Mouse (Mus musculus): ENCODE data around the gene Olfr1507. TPM values are rescaled to one million over a fixed set of nuclear protein-coding genes. Genes with fewer than 3 reads are reported as not detected.

Gene Olfr1507
- not detected for polyA plus RNA-seq (2014; fragmentation: Illumina TruSeq; extraction: RNeasy Lipid Tissue Mini Kit (QIAGEN cat#74804); ENCODE audit: low read depth, low replicate concordance)

GRCm38 (mm10) chr14:52495516-52495915, at the start of gene Olfr1507:
Gene Olfr1507, minus strand, starts transcription at chr14:52495749.

GRCm38 (mm10) chr14:52467395-52467794, 28.2 kb downstream of the Olfr1507 start, which contains the start of gene Olfr1508:
Gene Olfr1508, minus strand, starts transcription at chr14:52467495.

GRCm38 (mm10) chr14:52442690-52443089, 52.9 kb downstream of the Olfr1507 start, which contains the start of gene Olfr1509:
Gene Olfr1509, plus strand, starts transcription at chr14:52442990.

Other genes starting within 250 kb of the Olfr1507 start
- 10.4 TPM for gene Chd8, start 238.0 kb downstream of the Olfr1507 start, polyA plus RNA-seq (2014; fragmentation: Illumina TruSeq; extraction: RNeasy Lipid Tissue Mini Kit (QIAGEN cat#74804); ENCODE audit: low read depth, low replicate concordance)
- 15.6 TPM for gene Tox4, start 216.6 kb downstream of the Olfr1507 start, polyA plus RNA-seq (2014; fragmentation: Illumina TruSeq; extraction: RNeasy Lipid Tissue Mini Kit (QIAGEN cat#74804); ENCODE audit: low read depth, low replicate concordance)
- 3.4 TPM for gene Rab2b, start 216.2 kb downstream of the Olfr1507 start, polyA plus RNA-seq (2014; fragmentation: Illumina TruSeq; extraction: RNeasy Lipid Tissue Mini Kit (QIAGEN cat#74804); ENCODE audit: low read depth, low replicate concordance)
- gene Mettl3, start 190.6 kb downstream of the Olfr1507 start, polyA plus RNA-seq (2014; fragmentation: Illumina TruSeq; extraction: RNeasy Lipid Tissue Mini Kit (QIAGEN cat#74804); ENCODE audit: low read depth, low replicate concordance), result 16.2 TPM
- 0.66 TPM for gene Sall2, start 167.0 kb downstream of the Olfr1507 start, polyA plus RNA-seq (2014; fragmentation: Illumina TruSeq; extraction: RNeasy Lipid Tissue Mini Kit (QIAGEN cat#74804); ENCODE audit: low read depth, low replicate concordance)
- not detected for gene Olfr1513, start 139.3 kb downstream of the Olfr1507 start, polyA plus RNA-seq (2014; fragmentation: Illumina TruSeq; extraction: RNeasy Lipid Tissue Mini Kit (QIAGEN cat#74804); ENCODE audit: low read depth, low replicate concordance)
- not detected for gene Olfr1512, start 116.6 kb downstream of the Olfr1507 start, polyA plus RNA-seq (2014; fragmentation: Illumina TruSeq; extraction: RNeasy Lipid Tissue Mini Kit (QIAGEN cat#74804); ENCODE audit: low read depth, low replicate concordance)
- not detected for gene Olfr1511, start 98.4 kb downstream of the Olfr1507 start, polyA plus RNA-seq (2014; fragmentation: Illumina TruSeq; extraction: RNeasy Lipid Tissue Mini Kit (QIAGEN cat#74804); ENCODE audit: low read depth, low replicate concordance)
- not detected for gene Olfr1510, start 81.4 kb downstream of the Olfr1507 start, polyA plus RNA-seq (2014; fragmentation: Illumina TruSeq; extraction: RNeasy Lipid Tissue Mini Kit (QIAGEN cat#74804); ENCODE audit: low read depth, low replicate concordance)
- gene Olfr1509, start 52.8 kb downstream of the Olfr1507 start, polyA plus RNA-seq (2014; fragmentation: Illumina TruSeq; extraction: RNeasy Lipid Tissue Mini Kit (QIAGEN cat#74804); ENCODE audit: low read depth, low replicate concordance), result not detected
- gene Olfr1508, start 28.3 kb downstream of the Olfr1507 start, polyA plus RNA-seq (2014; fragmentation: Illumina TruSeq; extraction: RNeasy Lipid Tissue Mini Kit (QIAGEN cat#74804); ENCODE audit: low read depth, low replicate concordance), result not detected